Mouse (Mus musculus): ENCODE data around the gene Ophn1.

Gene Ophn1

DNA sequence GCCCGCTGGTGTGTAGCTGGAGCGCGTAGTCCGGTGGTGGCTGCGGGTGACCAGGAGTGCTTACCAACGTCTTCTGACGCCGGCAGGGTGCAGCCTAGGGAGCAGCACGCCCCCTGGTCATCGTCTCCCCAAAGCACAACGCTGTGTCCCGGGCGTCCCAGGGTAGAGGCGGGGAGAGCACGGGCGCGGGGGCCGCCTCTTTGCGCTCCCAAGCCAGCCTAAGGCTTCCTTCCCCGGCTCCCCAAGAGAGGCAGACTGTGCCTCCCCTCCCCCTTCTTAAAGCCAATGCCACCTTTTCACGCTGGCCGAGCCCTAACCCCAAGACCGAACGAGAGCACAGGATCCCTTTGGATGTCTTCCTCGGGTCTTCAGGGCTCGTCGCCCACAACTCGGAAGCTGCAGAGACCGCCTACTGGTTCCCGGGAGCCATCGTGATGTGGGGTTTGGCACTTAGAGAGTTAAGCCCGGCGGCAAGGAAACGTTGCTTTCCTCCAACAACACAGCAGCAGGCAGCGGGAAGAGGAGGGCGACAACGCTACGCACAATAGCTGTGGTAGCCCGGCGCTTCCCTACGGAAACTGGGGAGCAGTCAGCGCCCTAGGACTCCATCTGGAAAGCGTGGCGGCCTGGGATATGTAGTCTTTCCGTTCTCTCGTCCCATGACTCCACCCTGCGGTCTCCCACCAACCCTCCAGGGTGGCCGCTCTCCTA is at the start of gene Ophn1:
Ophn1 (minus strand) TSS at position 620 of the 711 bp plus-strand sequence.
- peak; percentile 67 for DNase-seq (ENCODE audit: low read depth, low spot score)

DNA sequence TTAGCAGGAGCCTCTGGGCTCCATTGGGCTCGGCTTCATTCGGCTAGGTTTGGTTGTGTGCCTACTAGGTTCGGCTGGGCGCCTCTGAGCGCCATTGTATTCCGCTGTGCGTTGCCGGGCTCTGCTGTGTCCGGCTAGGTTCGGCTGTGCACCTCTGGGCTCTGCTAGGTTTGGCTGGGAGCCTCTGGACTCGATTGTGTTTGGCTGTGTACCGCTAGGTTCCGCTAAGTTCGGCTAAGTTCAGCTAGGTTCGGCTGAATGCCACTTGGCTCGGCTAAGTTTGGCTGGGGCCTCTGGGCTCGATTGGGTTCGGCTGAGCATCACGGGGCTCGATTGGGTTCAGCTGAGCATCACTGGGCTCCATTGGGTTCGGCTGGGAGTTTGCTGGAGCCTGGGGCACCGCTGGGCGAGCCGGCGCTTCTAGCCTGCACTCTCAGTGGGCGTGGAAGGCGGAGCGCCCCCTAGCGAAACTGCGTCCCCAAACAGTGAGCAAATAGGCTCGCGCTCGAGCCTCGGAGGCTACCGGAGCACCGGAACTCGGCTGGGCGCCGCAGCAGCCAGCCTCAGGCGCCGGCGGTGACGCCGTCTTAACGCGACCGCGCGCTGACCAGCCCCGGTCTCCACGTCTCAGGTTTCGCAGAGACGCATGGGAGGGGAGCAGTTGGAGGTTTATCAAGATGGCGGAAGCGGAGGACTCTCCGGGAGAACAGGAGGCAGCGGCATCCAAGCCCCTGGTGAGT is 46.9 kb upstream of the Ophn1 start:
- peak; percentile 92 for DNase-seq (ENCODE audit: low read depth, low spot score)

DNA sequence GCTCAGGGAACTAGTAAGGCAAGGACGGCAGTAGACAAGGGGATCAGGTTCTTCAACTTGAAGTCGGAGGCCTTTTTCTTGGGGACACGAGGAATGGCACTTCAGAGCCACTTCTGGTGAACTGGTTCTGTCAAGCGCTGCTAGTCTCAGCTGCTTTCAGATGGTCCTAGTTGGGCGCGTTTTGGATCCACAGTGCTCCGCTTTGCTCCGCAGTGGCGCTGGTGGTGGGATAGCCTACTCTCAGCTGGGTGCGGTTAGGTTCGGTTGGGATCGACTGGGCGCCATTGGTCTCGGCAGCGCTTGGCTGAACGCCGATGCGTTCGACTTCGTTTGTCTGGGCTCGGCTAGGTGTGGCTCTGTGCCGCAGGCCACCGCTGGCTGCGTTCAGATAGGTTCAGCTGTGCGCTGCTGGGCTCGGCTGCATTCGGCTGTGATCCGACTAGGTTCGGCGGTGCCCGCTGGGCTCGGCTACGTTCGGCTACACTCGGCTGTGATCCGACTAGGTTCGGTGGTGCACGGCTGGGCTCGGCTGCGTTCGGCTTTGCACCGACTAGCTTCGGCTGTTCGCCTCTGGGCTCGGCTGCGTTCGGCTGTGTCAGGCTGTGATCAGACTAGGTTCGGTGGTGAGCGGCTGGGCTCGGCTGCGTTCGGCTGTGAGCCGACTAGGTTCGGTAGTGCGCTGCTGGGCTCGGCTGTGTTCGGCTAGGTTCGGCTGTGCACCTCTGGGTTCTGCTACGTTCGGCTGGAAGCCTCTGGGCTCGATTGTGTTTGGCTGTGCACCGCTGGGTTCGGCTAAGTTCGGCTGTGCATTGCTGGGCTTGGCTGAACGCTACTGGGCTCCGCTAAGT is 46.1 kb upstream of the Ophn1 start:
- DNase-seq (ENCODE audit: low read depth, low spot score): peak; percentile 81

- peak; percentile 62 for DNase-seq (ENCODE audit: low read depth, low spot score)
Observed at GRCm38 (mm10) chrX:98936101-98936500, 45.3 kb upstream of the Ophn1 start, which contains the start of gene Yipf6. Yipf6 (plus strand) TSS chrX:98936316.

GRCm38 (mm10) chrX:98919423-98919822 is 28.6 kb upstream of the Ophn1 start:
- DNase-seq (ENCODE audit: low read depth, low spot score): peak; percentile 81

- no peak for DNase-seq (ENCODE audit: low read depth, low spot score)
Observed at GRCm38 (mm10) chrX:98908910-98909309, 18.1 kb upstream of the Ophn1 start.

GRCm38 (mm10) chrX:98904226-98904625 is 13.4 kb upstream of the Ophn1 start:
- no peak for DNase-seq (ENCODE audit: low read depth, low spot score)

- DNase-seq (ENCODE audit: low read depth, low spot score): peak; percentile 54
Observed at GRCm38 (mm10) chrX:98898307-98898706, 7.5 kb upstream of the Ophn1 start.

DNA sequence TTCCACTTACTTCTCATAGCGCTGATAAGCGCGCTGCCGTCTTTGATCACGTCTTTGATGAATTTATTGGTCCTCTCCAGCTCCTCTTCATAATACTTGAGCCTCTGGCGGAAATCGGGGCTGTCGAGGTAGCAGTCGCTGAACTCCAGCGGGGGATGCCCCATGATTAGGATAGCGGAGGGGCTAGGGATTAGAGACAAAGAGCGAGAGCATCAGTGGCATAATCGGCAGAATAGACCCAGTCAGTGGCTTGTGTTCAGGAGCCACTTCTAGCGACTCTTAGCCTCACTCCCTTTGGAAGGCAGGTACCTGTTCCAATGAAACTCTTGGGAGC is 786 bp downstream of the Ophn1 start:
- no peak for DNase-seq (ENCODE audit: low read depth, low spot score)

DNA sequence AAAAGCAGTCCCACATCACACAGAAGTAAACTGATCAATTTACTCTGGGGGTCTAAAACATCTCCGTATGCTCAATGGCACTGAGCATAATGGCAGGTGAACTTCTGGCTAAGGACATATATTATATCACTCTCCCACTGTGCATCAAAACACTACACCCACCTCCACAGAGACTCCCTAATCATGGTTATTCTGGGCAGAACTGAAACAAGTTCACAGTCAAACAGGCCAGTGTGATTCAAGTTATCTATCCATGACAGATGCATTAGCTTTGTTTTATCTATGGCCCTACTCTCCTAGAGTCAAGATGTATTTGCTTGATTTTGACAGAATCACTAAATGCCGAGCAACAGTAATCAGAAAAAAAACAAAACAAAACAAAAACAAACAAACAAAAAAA is 8.8 kb downstream of the Ophn1 start:
- no peak for DNase-seq (ENCODE audit: low read depth, low spot score)

DNA sequence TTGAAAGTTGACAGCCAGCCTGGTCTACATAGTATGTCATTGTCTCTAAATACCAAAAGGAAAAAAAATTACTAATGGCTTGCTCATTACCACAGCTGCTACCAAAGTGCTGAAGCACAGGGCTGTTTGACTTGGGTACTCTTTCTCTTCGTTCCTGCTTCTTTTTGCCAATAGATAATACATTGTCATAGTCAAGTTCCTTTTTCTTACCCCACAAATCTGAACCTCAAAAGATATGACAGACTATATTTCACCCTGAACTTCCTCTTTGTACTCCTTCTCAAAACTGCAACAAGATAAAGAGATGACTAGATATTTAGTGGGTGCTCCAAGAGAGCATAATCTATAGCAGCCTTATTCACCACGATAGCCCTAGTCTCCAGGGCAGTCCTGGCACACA is 9.7 kb downstream of the Ophn1 start:
- DNase-seq (ENCODE audit: low read depth, low spot score): no peak

- DNase-seq (ENCODE audit: low read depth, low spot score): no peak
Observed at GRCm38 (mm10) chrX:98880314-98880713, 10.5 kb downstream of the Ophn1 start.

DNA sequence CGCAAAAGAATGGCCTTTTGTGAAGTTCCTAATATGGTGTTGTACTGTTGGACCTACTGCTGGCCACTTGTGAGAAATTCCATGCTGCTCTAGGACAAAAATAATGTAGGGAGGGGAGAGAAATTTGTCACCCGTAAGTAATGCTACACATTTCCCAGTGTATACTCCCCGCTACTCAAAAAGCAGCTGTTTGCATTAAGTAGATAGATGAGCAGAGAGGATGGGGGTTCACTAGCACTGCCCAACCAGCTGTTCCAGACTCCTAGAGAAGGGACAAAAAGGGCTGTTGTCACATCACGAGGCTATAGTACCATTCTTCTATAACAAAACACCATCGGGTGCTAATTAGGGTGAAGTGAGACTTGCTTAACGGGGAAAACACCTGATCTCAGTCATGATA is 15.7 kb downstream of the Ophn1 start:
- no peak for DNase-seq (ENCODE audit: low read depth, low spot score)

- no peak for DNase-seq (ENCODE audit: low read depth, low spot score)
Observed at GRCm38 (mm10) chrX:98874086-98874485, 16.7 kb downstream of the Ophn1 start.

GRCm38 (mm10) chrX:98872064-98872463 is 18.8 kb downstream of the Ophn1 start:
- no peak for DNase-seq (ENCODE audit: low read depth, low spot score)

GRCm38 (mm10) chrX:98870541-98870940 is 20.3 kb downstream of the Ophn1 start:
- DNase-seq (ENCODE audit: low read depth, low spot score): no peak

GRCm38 (mm10) chrX:98869735-98870134 is 21.1 kb downstream of the Ophn1 start:
- peak; percentile 36 for DNase-seq (ENCODE audit: low read depth, low spot score)

GRCm38 (mm10) chrX:98869165-98869564 is 21.7 kb downstream of the Ophn1 start:
- DNase-seq (ENCODE audit: low read depth, low spot score): no peak

DNA sequence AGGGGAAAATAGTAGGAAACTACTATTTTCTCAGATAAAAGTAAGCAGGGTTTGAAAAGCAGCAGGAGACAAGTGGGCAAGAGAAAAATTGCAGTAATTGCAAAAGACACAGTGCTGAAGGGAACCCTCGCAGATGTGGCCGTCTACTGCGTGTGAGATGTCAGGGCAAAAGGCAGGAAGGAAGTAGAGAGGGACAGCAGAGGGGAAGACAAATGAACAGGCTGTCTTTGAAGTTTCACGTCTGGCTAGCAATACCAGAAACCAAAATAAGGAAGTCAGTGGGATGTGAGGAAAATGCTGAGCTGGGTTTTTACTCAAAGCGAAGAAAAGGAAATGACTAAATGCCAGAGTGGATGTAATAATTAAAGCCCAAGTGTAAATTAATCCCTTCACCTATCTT is 30.7 kb downstream of the Ophn1 start:
- no peak for DNase-seq (ENCODE audit: low read depth, low spot score)

GRCm38 (mm10) chrX:98856046-98856445 is 34.8 kb downstream of the Ophn1 start:
- DNase-seq (ENCODE audit: low read depth, low spot score): peak; percentile 45

- DNase-seq (ENCODE audit: low read depth, low spot score): peak; percentile 33
Observed at GRCm38 (mm10) chrX:98850869-98851268, 40.0 kb downstream of the Ophn1 start.

DNA sequence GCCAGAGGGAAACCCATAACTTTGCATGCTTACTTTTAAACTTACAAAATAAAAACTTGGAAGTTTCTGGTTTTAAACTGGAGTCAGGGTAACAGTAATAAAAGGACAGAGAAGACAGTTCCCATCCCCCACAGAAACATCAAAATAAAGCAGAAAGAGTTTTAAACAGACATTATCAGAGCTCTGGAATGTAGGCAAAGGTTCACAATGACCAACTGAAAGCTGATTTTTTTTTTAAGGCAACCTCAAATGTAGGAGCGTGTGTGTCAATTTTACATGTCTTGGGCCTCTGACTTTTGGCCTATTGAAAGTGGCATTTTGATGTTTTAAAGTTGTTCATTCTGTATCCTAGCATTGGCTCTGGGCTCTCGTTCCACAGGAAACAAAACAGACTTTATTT is 49.2 kb downstream of the Ophn1 start:
- DNase-seq (ENCODE audit: low read depth, low spot score): peak; percentile 53
